Mouse (Mus musculus) kidney, embryonic 16.5 days (tissue): Measurements from ENCODE around the gene Ppa1. TPM values are rescaled to one million over a fixed set of nuclear protein-coding genes. Genes with fewer than 3 reads are reported as not detected.

Source experiments
- ATAC-seq: fragments of 200-750 bp; cut with Nextera tagmentation; 2 replicates; pipeline ENCODE4 v1.8.0; 2017; ENCODE audit warnings: moderate TSS enrichment; ENCODE audit not compliant: low FRiP score, low TSS enrichment
- H3K27ac ChIP-seq: fragments of 300-500 bp; sonication (generic); 2 replicates; pipeline ENCODE4 v1.5.1; 2014; ENCODE audit warnings: low read length
- H3K27me3 ChIP-seq: fragments of 300-500 bp; sonication (generic); 2 replicates; pipeline ENCODE4 v1.6.1; 2014; ENCODE audit warnings: low read length, control low read depth, mixed read lengths; ENCODE audit not compliant: insufficient read depth
- H3K36me3 ChIP-seq: fragments of 300-500 bp; sonication (generic); 2 replicates; pipeline ENCODE4 v1.6.1; 2014; ENCODE audit warnings: low read length, control low read depth, mixed read lengths; ENCODE audit not compliant: insufficient read depth
- H3K4me1 ChIP-seq: fragments of 300-500 bp; sonication (generic); 2 replicates; pipeline ENCODE4 v1.6.1; 2014; ENCODE audit warnings: low read length, control low read depth, mixed read lengths; ENCODE audit not compliant: insufficient read depth
- H3K4me2 ChIP-seq: fragments of 300-500 bp; sonication (generic); replicated peaks from 2 replicates; pipeline ENCODE4 v1.6.1; 2014; ENCODE audit warnings: low read depth, low read length
- H3K4me3 ChIP-seq: fragments of 300-500 bp; sonication (generic); 2 replicates; pipeline ENCODE4 v1.5.1; 2014; ENCODE audit warnings: mild to moderate bottlenecking, low read length
- H3K9ac ChIP-seq: fragments of 300-500 bp; sonication (generic); replicated peaks from 2 replicates; pipeline ENCODE4 v1.6.1; 2014; ENCODE audit warnings: low read length
- H3K9me3 ChIP-seq: fragments of 300-500 bp; sonication (generic); 2 replicates; pipeline ENCODE4 v1.6.1; 2016; ENCODE audit warnings: low read length, control low read depth
- WGBS: fragments of 180-500 bp; shearing (Covaris S2); extraction: QIAGEN DNeasy Blood & Tissue Kit; methylation state at CpG from one replicate; pipeline ENCODE4 v1.1.7; 2014; 5-methylcytosine and 5-hydroxymethylcytosine counted together
- polyA plus RNA-seq: library from polyadenylated mRNA; unstranded; fragments of >200 nt; fragmentation: Nextera tagmentation; extraction: Ambion mirVana; gene quantifications from 2 replicates; pipeline ENCODE4 v1.2.1, GENCODE M21; 2015

Ppa1 gene
- polyA plus RNA-seq, 1 experiment from 2014 or later = 179 TPM

- H3K9ac ChIP-seq = no peak overlapping the region
- no peaks in the 10 kb centered on the region for H3K4me1 ChIP-seq
- H3K27ac ChIP-seq = no peak overlapping the region
- no peak overlapping the region for H3K4me3 ChIP-seq
- H3K36me3 ChIP-seq = peaks cover 35% of the 10 kb centered on the region
- WGBS = 56% methylated on average over 10 of the region's 10 CpGs
- H3K27me3 ChIP-seq = no peaks in the 10 kb centered on the region
- ATAC-seq = no peak
- H3K4me2 ChIP-seq = no peak overlapping the region
- no peaks in the 10 kb centered on the region for H3K9me3 ChIP-seq
These were observed 14.1 kb downstream of the Ppa1 start for GRCm38 (mm10) chr10:61662391-61662988.

GRCm38 (mm10) chr10:61665111-61665510 lies 16.8 kb downstream of the Ppa1 start:
- no peak overlapping the region for H3K4me2 ChIP-seq
- H3K9ac ChIP-seq = no peak overlapping the region
- no peak for ATAC-seq
- H3K4me3 ChIP-seq = no peak overlapping the region
- H3K9me3 ChIP-seq = no peaks in the 10 kb centered on the region
- H3K27me3 ChIP-seq = no peaks in the 10 kb centered on the region
- no peaks in the 10 kb centered on the region for H3K4me1 ChIP-seq
- WGBS = 91% methylated on average over 10 of the region's 10 CpGs
- H3K36me3 ChIP-seq = peaks cover 36% of the 10 kb centered on the region
- no peak overlapping the region for H3K27ac ChIP-seq

GRCm38 (mm10) chr10:61665651-61666050 lies 17.3 kb downstream of the Ppa1 start:
- Histone ChIP-seq H3K4me1 (no peaks in the 10 kb centered on the region), H3K36me3 (peaks cover 37% of the 10 kb centered on the region), H3K27me3 (no peaks in the 10 kb centered on the region), H3K4me3 (no peak overlapping the region), H3K9me3 (no peaks in the 10 kb centered on the region), H3K4me2 (no peak overlapping the region), H3K27ac (no peak overlapping the region), H3K9ac (no peak overlapping the region)
- 75% methylated on average over 3 of the region's 3 CpGs for WGBS
- ATAC-seq = no peak

- Histone ChIP-seq H3K4me3 (no peak overlapping the region), H3K9me3 (no peaks in the 10 kb centered on the region), H3K4me2 (no peak overlapping the region), H3K9ac (no peak overlapping the region), H3K36me3 (peaks cover 47% of the 10 kb centered on the region), H3K27me3 (no peaks in the 10 kb centered on the region), H3K4me1 (no peaks in the 10 kb centered on the region), H3K27ac (no peak overlapping the region)
- no peak for ATAC-seq
- 85% methylated on average over 7 of the region's 7 CpGs for WGBS
These were observed 20.9 kb downstream of the Ppa1 start for GRCm38 (mm10) chr10:61669289-61669688.

- no peaks in the 10 kb centered on the region for H3K4me1 ChIP-seq
- no peaks in the 10 kb centered on the region for H3K9me3 ChIP-seq
- no peaks in the 10 kb centered on the region for H3K27me3 ChIP-seq
- no peak overlapping the region for H3K27ac ChIP-seq
- H3K4me3 ChIP-seq = no peak overlapping the region
- ATAC-seq = no peak
- H3K36me3 ChIP-seq = peaks cover 47% of the 10 kb centered on the region
- no peak overlapping the region for H3K4me2 ChIP-seq
- no peak overlapping the region for H3K9ac ChIP-seq
These were observed 21.5 kb downstream of the Ppa1 start for GRCm38 (mm10) chr10:61669896-61670295.

- peaks cover 45% of the 10 kb centered on the region for H3K36me3 ChIP-seq
These were observed 22.4 kb downstream of the Ppa1 start for GRCm38 (mm10) chr10:61670758-61671157.

GRCm38 (mm10) chr10:61675935-61676334 lies 27.6 kb downstream of the Ppa1 start:
- Histone ChIP-seq H3K36me3 (peaks cover 31% of the 10 kb centered on the region), H3K4me2 (no peak overlapping the region), H3K9ac (no peak overlapping the region), H3K4me3 (no peak overlapping the region), H3K9me3 (no peaks in the 10 kb centered on the region), H3K4me1 (peaks cover 8% of the 10 kb centered on the region), H3K27me3 (no peaks in the 10 kb centered on the region), H3K27ac (no peak overlapping the region)
- WGBS = 73% methylated on average over 3 of the region's 3 CpGs
- ATAC-seq = no peak

More at GRCm38 (mm10) chr10:61670758-61671157, 22.4 kb downstream of the Ppa1 start:
- no peaks in the 10 kb centered on the region for H3K9me3 ChIP-seq
- no peak overlapping the region for H3K27ac ChIP-seq
- no peak overlapping the region for H3K9ac ChIP-seq
- ATAC-seq = no peak
- H3K4me2 ChIP-seq = no peak overlapping the region
- WGBS = 98% methylated on average over 3 of the region's 3 CpGs
- no peaks in the 10 kb centered on the region for H3K4me1 ChIP-seq
- no peak overlapping the region for H3K4me3 ChIP-seq
- H3K27me3 ChIP-seq = no peaks in the 10 kb centered on the region

- Histone ChIP-seq H3K4me1 (peaks cover 19% of the 10 kb centered on the region), H3K9ac (peak overlapping the region; percentile 96), H3K36me3 (peaks cover 9% of the 10 kb centered on the region), H3K27me3 (no peaks in the 10 kb centered on the region), H3K4me3 (peak overlapping the region; percentile 96), H3K4me2 (peak overlapping the region; percentile 62), H3K9me3 (no peaks in the 10 kb centered on the region), H3K27ac (peak overlapping the region; percentile 78)
- WGBS = 33% methylated on average over 9 of the region's 9 CpGs
- peak; percentile 10 for ATAC-seq
These were observed 31.2 kb downstream of the Ppa1 start for GRCm38 (mm10) chr10:61679545-61679944.

- ATAC-seq = peak; percentile 100
- H3K27ac ChIP-seq = peak within 1 kb of the TSS; percentile 78
- under 1% methylated on average over 69 of the region's 84 CpGs for WGBS
- H3K4me1 ChIP-seq = peaks cover 19% of the 10 kb centered on the region
- peaks cover 7% of the 10 kb centered on the region; the same call in 1 of the 2 replicates for H3K36me3 ChIP-seq
- no peaks in the 10 kb centered on the region for H3K9me3 ChIP-seq
- H3K4me3 ChIP-seq = peak within 1 kb of the TSS; percentile 96
- H3K4me2 ChIP-seq = peak within 1 kb of the TSS; percentile 92
- H3K27me3 ChIP-seq = no peaks in the 10 kb centered on the region
- H3K9ac ChIP-seq = peak within 1 kb of the TSS; percentile 96
These were observed 31.9 kb downstream of the Ppa1 start, which contains the start of gene Sar1a for GRCm38 (mm10) chr10:61680015-61680913. TSS of gene Sar1a (plus strand) at chr10:61680299.

GRCm38 (mm10) chr10:61689405-61689804 lies 41.1 kb downstream of the Ppa1 start:
- 81% methylated on average over 8 of the region's 8 CpGs for WGBS
- Histone ChIP-seq H3K4me2 (no peak overlapping the region), H3K9ac (no peak overlapping the region), H3K27me3 (no peaks in the 10 kb centered on the region), H3K36me3 (peaks cover 75% of the 10 kb centered on the region), H3K9me3 (no peaks in the 10 kb centered on the region), H3K4me3 (no peak overlapping the region), H3K4me1 (no peaks in the 10 kb centered on the region), H3K27ac (no peak overlapping the region)
- ATAC-seq = no peak
